Mouse (Mus musculus) midbrain, embryonic 16.5 days (tissue): ENCODE data around the gene G430095P16Rik. TPM values are rescaled to one million over a fixed set of nuclear protein-coding genes. Genes with fewer than 3 reads are reported as not detected.

Source experiments
- ATAC-seq: fragments of 200-750 bp; cut with Nextera tagmentation; 2 replicates; pipeline ENCODE4 v1.8.0; 2017; ENCODE audit warnings: moderate TSS enrichment
- H3K27ac ChIP-seq: fragments of 300-500 bp; sonication (generic); 2 replicates; pipeline ENCODE4 v1.5.1; 2014; ENCODE audit warnings: mild to moderate bottlenecking, low read length, mixed read lengths
- H3K27me3 ChIP-seq: fragments of 300-500 bp; sonication (generic); 2 replicates; pipeline ENCODE4 v1.6.1; 2014; ENCODE audit warnings: low read depth, low read length, mixed read lengths; ENCODE audit not compliant: control insufficient read depth, insufficient read depth
- H3K36me3 ChIP-seq: fragments of 300-500 bp; sonication (generic); 2 replicates; pipeline ENCODE4 v1.6.1; 2014; ENCODE audit warnings: mild to moderate bottlenecking, low read length, moderate library complexity, mixed read lengths; ENCODE audit not compliant: control insufficient read depth, insufficient read depth
- H3K4me1 ChIP-seq: fragments of 300-500 bp; sonication (generic); 2 replicates; pipeline ENCODE4 v1.6.1; 2014; ENCODE audit warnings: mild to moderate bottlenecking, low read length, mixed read lengths; ENCODE audit not compliant: control insufficient read depth, insufficient read depth
- H3K4me2 ChIP-seq: fragments of 300-500 bp; sonication (generic); 2 replicates; pipeline ENCODE4 v1.6.1; 2014; ENCODE audit warnings: mild to moderate bottlenecking, low read length, mixed read lengths
- H3K4me3 ChIP-seq: fragments of 300-500 bp; sonication (generic); 2 replicates; pipeline ENCODE4 v1.5.1; 2014; ENCODE audit warnings: low read depth, mild to moderate bottlenecking, low read length, moderate library complexity, mixed read lengths
- H3K9ac ChIP-seq: fragments of 300-500 bp; sonication (generic); 2 replicates; pipeline ENCODE4 v1.6.1; 2014; ENCODE audit warnings: low read depth, low read length, mixed read lengths
- H3K9me3 ChIP-seq: fragments of 300-500 bp; sonication (generic); replicated peaks from 2 replicates; pipeline ENCODE4 v1.6.1; 2014; ENCODE audit warnings: mild to moderate bottlenecking, low read length, mixed read lengths; ENCODE audit not compliant: control insufficient read depth, poor library complexity, severe bottlenecking
- WGBS: fragments of 180-500 bp; shearing (Covaris S2); extraction: QIAGEN DNeasy Blood & Tissue Kit; methylation state at CpG from one replicate; pipeline ENCODE4 v1.1.7; 2014; 5-methylcytosine and 5-hydroxymethylcytosine counted together
- polyA plus RNA-seq: library from polyadenylated mRNA; unstranded; fragments of >200 nt; fragmentation: Nextera tagmentation; extraction: Ambion mirVana; gene quantifications from 2 replicates; pipeline ENCODE4 v1.2.1, GENCODE M21; 2015

Gene G430095P16Rik
- polyA plus RNA-seq, 1 experiment from 2014 or later, result 1.1 TPM

DNA sequence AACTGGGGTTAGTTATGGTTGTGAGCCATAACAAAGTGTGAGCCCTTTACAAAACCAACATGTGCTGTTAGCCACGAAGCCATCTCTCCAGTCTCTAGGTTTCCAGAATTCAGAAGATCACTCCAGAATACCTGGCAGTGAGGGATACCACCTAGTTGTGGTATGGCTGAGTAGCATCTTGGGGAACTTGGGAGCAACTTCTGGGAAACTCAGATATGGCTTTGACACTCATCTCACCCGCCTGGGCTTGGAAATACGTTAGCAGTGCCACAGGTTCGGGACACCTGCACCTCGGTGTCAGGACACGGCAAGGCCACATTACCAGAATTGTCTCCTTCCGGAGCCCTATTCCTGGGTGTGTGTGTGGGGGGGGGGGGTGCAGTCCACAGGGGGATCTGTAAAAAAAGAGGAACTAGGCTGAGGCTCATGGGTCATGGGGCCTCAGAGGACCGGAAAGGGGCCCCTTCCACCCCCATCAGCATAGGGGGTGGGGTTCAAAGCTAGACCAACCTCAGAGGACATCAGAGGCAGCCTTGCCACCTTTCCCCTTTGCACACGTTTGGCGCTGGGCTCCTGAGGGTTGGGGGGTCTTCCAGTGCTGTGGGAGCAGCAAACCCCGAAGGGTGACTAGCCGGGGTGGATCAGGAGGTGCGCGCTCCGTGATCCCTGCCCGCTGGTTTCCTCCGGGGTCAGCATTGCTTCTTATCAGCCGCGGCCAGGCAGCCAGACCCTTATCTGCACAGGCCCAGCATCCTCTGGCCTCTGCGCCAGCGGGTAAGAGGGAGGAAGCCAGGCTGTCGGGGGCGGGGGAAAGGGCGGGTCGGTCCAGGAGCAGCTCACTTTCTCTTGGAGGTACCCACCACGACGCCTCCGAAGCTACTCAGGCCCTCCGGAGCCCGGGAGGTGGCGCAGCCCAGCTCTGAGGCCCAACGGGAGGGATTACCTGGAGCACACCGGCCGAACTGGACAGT lies 21.6 kb upstream of the G430095P16Rik start, which contains the start of gene Lyl1:
Gene Lyl1 (plus strand): TSS at position 517 of the 971 bp plus-strand sequence.
- peaks cover 5% of the 10 kb centered on the region for H3K4me1 ChIP-seq
- H3K4me2 ChIP-seq, result peak within 1 kb of the TSS; percentile 2; the same call in 1 of the 2 replicates
- peak within 1 kb of the TSS; percentile 37 for H3K27ac ChIP-seq
- no peak for ATAC-seq
- no peak within 1 kb of the TSS; the same call in 1 of the 2 replicates for H3K4me3 ChIP-seq
- 14% methylated on average over 34 of the region's 34 CpGs for WGBS
- H3K27me3 ChIP-seq, result peaks cover 32% of the 10 kb centered on the region
- H3K9me3 ChIP-seq, result no peaks in the 10 kb centered on the region
- peaks cover 18% of the 10 kb centered on the region for H3K36me3 ChIP-seq
- 0 out of 2 replicates have a peak within 1 kb of the TSS, but pooled peaks have one; percentile 16 for H3K9ac ChIP-seq

DNA sequence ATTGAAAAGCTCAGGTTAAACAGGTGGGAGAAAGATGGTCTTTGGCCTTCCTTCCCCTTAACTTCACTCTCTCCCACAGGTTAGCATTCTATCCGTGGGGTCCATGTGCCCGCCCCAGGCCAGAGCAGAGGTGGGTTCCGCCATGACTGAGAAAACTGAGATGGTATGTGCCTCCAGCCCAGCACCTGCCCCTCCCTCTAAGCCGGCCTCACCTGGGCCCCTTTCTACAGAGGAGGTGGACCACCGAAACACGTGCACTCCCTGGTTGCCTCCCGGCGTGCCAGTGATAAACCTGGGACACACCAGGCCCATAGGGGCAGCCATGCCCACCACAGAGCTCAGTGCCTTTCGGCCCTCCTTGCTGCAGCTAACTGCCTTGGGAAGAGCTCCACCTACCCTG lies 20.2 kb upstream of the G430095P16Rik start:
- 77% methylated on average over 9 of the region's 9 CpGs for WGBS
- Histone ChIP-seq H3K36me3 (peaks cover 9% of the 10 kb centered on the region), H3K27ac (no peak overlapping the region), H3K27me3 (peaks cover 37% of the 10 kb centered on the region), H3K4me1 (peaks cover 14% of the 10 kb centered on the region), H3K4me3 (no peak overlapping the region), H3K9me3 (no peaks in the 10 kb centered on the region), H3K4me2 (no peak overlapping the region), H3K9ac (no peak overlapping the region)
- no peak for ATAC-seq

DNA sequence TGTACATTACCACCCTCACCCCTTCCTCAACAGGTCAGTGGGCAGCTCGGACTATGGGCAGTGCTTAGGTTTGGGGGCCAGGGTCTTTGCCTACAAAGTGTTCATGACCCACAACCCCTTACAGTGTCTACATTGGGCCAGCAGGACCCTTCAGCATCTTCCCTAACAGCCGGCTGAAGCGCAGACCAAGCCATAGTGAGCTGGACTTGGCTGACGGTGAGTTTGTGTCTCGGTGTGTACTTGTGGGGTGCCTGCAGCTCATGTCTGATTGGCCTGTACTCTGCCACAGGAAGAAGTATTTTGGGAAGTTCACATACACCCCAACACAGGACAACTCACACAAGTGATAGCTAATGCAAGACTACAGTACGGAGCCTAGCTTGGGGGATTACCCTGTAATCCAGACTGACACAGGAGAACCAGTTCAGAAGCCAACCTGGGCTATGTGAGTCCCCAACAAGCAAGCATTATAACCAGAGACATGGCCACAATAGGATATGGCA lies 19.8 kb upstream of the G430095P16Rik start:
- H3K36me3 ChIP-seq, result peaks cover 8% of the 10 kb centered on the region
- no peak overlapping the region for H3K4me2 ChIP-seq
- H3K4me1 ChIP-seq, result peaks cover 17% of the 10 kb centered on the region
- no peak overlapping the region for H3K4me3 ChIP-seq
- ATAC-seq, result no peak
- H3K27ac ChIP-seq, result no peak overlapping the region
- H3K9ac ChIP-seq, result no peak overlapping the region
- 80% methylated on average over 6 of the region's 6 CpGs for WGBS
- no peaks in the 10 kb centered on the region for H3K9me3 ChIP-seq
- peaks cover 38% of the 10 kb centered on the region for H3K27me3 ChIP-seq

DNA sequence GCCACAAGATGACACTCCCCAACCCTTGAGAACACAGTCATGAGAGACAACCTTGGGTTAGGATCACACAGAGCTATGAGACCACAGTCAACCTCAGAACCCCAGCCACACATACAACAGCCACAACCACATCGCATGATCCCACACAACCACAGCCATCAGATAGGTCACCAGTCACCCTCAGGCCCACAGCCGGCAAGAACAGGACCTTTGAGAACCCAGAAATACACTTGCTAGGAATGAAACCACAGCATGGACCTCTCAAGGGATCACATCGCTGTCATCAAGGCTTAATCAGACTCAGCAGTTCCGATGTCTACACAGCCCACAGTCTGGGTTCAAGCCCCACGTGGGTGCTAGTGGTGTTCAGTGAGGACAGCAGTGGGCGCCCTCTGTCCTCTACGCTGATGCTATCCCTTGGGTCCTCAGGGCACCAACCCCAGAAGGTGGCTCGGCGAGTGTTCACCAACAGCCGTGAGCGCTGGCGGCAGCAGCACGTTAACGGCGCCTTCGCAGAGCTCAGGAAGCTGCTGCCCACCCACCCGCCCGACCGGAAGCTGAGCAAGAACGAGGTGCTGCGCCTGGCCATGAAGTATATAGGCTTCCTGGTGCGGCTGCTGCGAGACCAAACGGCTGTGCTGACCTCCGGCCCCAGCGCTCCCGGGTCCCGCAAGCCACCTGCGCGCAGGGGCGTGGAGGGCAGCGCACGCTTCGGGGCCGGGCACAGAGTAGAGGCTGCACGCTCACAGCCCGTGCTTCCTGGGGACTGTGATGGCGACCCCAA lies 19.1 kb upstream of the G430095P16Rik start:
- no peak overlapping the region for H3K9ac ChIP-seq
- H3K4me1 ChIP-seq, result peaks cover 20% of the 10 kb centered on the region
- peaks cover 38% of the 10 kb centered on the region for H3K27me3 ChIP-seq
- peak overlapping the region; percentile 24; the same call in 1 of the 2 replicates for H3K4me2 ChIP-seq
- WGBS, result 12% methylated on average over 38 of the region's 38 CpGs
- peaks cover 6% of the 10 kb centered on the region for H3K36me3 ChIP-seq
- H3K4me3 ChIP-seq, result no peak overlapping the region
- no peak for ATAC-seq
- H3K27ac ChIP-seq, result peak overlapping the region; percentile 35; the same call in 1 of the 2 replicates
- H3K9me3 ChIP-seq, result no peaks in the 10 kb centered on the region

DNA sequence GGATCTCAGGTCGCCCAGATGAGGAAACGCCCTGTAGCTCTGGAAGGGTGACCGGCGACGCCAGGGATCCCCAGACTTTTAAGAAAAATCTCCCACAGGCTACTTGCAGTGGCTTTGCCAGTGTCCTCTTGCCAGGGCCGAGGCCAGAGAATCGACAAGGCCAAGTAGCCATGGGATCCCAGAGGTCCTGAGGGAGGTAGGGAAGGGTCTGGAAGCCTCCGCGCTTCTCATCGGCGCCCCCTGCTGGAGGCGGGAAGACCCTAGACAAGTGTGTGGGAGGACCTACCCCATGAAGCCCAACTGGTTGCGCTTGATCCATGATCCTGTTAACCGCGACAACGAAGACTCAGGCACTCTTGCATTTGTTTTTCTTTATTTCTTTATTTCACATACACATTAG lies 18.5 kb upstream of the G430095P16Rik start:
- H3K27me3 ChIP-seq, result peaks cover 38% of the 10 kb centered on the region
- peaks cover 20% of the 10 kb centered on the region for H3K4me1 ChIP-seq
- peak overlapping the region; percentile 35; the same call in 1 of the 2 replicates for H3K27ac ChIP-seq
- peaks cover 2% of the 10 kb centered on the region for H3K36me3 ChIP-seq
- WGBS, result 3% methylated on average over 16 of the region's 16 CpGs
- H3K4me2 ChIP-seq, result peak overlapping the region; percentile 24; the same call in 1 of the 2 replicates
- no peak overlapping the region for H3K9ac ChIP-seq
- no peak overlapping the region for H3K4me3 ChIP-seq
- ATAC-seq, result no peak
- no peaks in the 10 kb centered on the region for H3K9me3 ChIP-seq

DNA sequence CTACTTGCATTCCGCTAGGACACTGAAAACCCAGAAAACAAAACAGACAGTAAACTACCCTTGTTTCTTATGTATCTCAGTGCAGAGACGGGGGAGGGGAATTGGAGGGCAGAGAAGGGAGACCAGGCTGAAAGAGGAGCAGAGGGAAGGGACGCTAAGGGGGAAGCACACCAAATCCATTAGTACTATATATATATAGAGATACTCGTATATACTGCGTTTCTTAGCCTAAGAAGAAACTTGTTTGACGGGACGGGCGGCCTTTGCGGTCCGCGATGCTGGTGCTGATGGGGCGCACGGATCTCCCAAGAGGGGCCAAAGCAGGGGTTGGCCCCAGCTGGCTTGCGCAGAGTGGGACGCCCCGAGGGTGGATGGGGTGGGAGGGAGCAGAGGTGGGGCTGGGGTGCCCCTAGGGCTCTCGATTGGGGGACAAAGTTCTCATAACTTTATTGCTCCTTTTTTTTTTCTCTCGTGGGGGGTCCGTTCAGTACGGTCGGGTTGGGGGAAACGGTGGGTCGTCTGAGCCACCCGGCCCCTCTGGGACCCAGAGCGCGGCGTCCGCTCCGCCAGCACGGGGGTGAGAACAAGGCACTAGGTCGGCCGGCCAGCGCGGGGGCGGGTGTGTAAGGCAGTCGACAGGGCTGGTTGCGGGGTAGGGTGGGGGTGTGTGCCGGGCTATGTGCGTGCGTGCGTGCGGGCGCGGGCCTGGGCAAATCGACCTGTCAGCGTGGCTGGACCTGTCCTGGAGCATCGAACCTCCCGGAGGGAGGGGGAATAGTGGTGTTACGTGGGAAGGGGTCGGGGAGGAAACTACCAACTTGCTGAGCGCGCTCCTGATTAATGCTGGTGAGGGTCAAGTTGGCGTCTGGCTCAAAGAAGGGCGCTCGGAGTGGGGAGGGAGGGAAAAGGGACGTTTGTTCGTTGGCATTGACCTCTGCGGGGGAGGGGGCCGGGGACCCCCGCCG lies 17.7 kb upstream of the G430095P16Rik start:
- 3% methylated on average over 59 of the region's 61 CpGs for WGBS
- Histone ChIP-seq H3K4me1 (peaks cover 24% of the 10 kb centered on the region), H3K36me3 (no peaks in the 10 kb centered on the region), H3K9ac (peak overlapping the region; percentile 42), H3K4me3 (peak overlapping the region; percentile 18), H3K4me2 (peak overlapping the region; percentile 42), H3K9me3 (no peaks in the 10 kb centered on the region), H3K27ac (peak overlapping the region; percentile 68), H3K27me3 (peaks cover 38% of the 10 kb centered on the region)
- no peak for ATAC-seq

DNA sequence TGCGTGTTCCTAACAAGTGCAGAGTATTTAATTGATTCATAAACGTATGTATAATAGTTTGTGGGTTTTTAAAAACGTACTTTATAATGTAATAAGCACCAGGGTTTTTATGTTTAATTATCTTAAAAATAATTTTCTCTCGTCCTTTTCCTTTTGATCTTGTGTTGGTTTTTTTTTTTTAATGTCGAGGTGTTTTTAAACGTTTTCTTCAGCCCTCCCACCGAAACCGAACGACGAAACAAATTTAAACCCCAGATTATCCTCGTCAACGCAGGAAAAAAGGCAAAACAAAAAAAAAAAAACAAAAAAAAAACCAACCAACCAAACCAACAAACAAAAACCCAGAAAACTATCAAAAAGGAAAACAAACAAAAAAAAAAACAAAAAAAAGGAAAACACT lies 16.8 kb upstream of the G430095P16Rik start:
- no peak overlapping the region for H3K27ac ChIP-seq
- ATAC-seq, result no peak
- H3K4me2 ChIP-seq, result peak overlapping the region; percentile 42
- no peaks in the 10 kb centered on the region for H3K9me3 ChIP-seq
- peaks cover 38% of the 10 kb centered on the region for H3K27me3 ChIP-seq
- WGBS, result 3% methylated on average over 12 of the region's 12 CpGs
- H3K9ac ChIP-seq, result peak overlapping the region; percentile 42; the same call in 1 of the 2 replicates
- peaks cover 24% of the 10 kb centered on the region for H3K4me1 ChIP-seq
- no peaks in the 10 kb centered on the region for H3K36me3 ChIP-seq
- H3K4me3 ChIP-seq, result no peak overlapping the region
